Mouse (Mus musculus): ENCODE measurements around the gene Slc4a1. TPM values are rescaled to one million over a fixed set of nuclear protein-coding genes. Genes with fewer than 3 reads are reported as not detected.
"Not testable (repeated sequence)": the region's sequence is repeated elsewhere in the genome, so short reads cannot be mapped to it uniquely, and the experiment has no call there.

Gene Slc4a1
- polyA plus RNA-seq, 1 experiment from 2014 or later, result 5.6 TPM

GRCm38 (mm10) chr11:102389436-102389835, 23.4 kb upstream of the Slc4a1 start:
- not testable (repeated sequence) for ATAC-seq (ENCODE audit: insufficient number of reproducible peaks, insufficient read depth, low FRiP score, low read depth); H3K4me2 ChIP-seq (ENCODE audit: low read length)
- 89% methylated on average over 4 of the region's 5 CpGs for WGBS

DNA sequence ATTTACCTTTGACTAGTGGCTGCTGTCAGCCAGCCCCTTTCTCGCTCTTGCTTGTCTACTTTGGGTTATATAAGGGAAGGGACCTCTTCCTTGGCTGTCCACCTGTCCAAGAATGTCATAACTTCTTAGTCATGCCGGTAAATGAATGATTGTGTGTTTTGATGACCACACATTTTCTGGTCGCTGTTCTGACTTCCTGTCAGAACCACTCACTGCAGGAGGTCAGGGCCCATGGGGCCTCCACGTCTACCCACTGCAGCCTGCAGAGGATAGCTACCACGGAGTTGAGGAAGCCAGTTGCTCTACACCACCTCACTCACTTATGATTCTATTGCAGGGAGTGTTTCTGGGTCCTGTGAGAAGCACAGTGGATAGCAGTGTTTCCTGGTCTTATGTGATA, 20.1 kb upstream of the Slc4a1 start:
- no peaks in the 10 kb centered on the region for H3K36me3 ChIP-seq (ENCODE audit: control insufficient read depth, insufficient read depth, low read length)
- no peaks in the 10 kb centered on the region for H3K4me1 ChIP-seq (ENCODE audit: control insufficient read depth in 2 of 2, insufficient read depth in 2 of 2, low read length in 2 of 2)
- WGBS, result 63% methylated on average over 5 of the region's 5 CpGs
- no peak overlapping the region for H3K4me3 ChIP-seq (ENCODE audit: control insufficient read depth in 1 of 2, insufficient read depth in 1 of 2, low read depth in 1 of 2, low read length in 2 of 2)
- no peaks in the 10 kb centered on the region for H3K9me3 ChIP-seq (ENCODE audit: control insufficient read depth, low read length)
- ATAC-seq (ENCODE audit: insufficient number of reproducible peaks, insufficient read depth, low FRiP score, low read depth), result no peak
- H3K27ac ChIP-seq (replicated peaks in 1 of 2; ENCODE audit: control insufficient read depth in 1 of 2, insufficient read depth in 1 of 2, low read depth in 2 of 2, low read length in 2 of 2), result no peak overlapping the region
- H3K9ac ChIP-seq (ENCODE audit: low read length), result no peak overlapping the region
- H3K27me3 ChIP-seq (ENCODE audit: control insufficient read depth, insufficient read depth, low read length), result no peaks in the 10 kb centered on the region
- no peak overlapping the region for H3K4me2 ChIP-seq (ENCODE audit: low read length)

More at GRCm38 (mm10) chr11:102389436-102389835, 23.4 kb upstream of the Slc4a1 start:
- not testable (repeated sequence) for H3K9me3 ChIP-seq (ENCODE audit: control insufficient read depth, low read length); H3K4me3 ChIP-seq (ENCODE audit: control insufficient read depth in 1 of 2, insufficient read depth in 1 of 2, low read depth in 1 of 2, low read length in 2 of 2); H3K27ac ChIP-seq (replicated peaks in 1 of 2; ENCODE audit: control insufficient read depth in 1 of 2, insufficient read depth in 1 of 2, low read depth in 2 of 2, low read length in 2 of 2); H3K36me3 ChIP-seq (ENCODE audit: control insufficient read depth, insufficient read depth, low read length); H3K9ac ChIP-seq (ENCODE audit: low read length); H3K27me3 ChIP-seq (ENCODE audit: control insufficient read depth, insufficient read depth, low read length)
- peaks cover 9 to 16% of the 10 kb centered on the region in 2 experiments for H3K4me1 ChIP-seq (ENCODE audit: control insufficient read depth in 2 of 2, insufficient read depth in 2 of 2, low read length in 2 of 2)

DNA sequence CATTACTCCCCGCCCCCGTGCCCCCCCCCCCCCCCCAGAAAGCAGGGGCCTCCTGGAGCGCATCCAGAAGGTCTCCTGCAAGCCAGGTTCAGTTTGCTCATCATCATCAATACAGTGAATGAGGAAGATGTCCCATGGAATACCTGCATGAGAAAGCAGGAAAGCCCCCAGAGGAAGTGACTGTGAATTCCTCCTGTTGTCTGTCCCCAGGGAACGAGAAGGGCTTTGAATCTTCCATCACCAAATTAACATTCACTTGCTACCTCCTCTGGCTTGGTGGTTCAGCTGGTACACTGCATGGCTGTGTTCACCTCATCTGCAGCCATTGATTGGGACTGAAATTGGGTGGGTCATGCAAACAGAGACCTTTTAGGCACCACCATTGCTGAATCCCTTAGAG, 19.1 kb upstream of the Slc4a1 start:
- no peak overlapping the region for H3K27ac ChIP-seq (replicated peaks in 1 of 2; ENCODE audit: control insufficient read depth in 1 of 2, insufficient read depth in 1 of 2, low read depth in 2 of 2, low read length in 2 of 2)

DNA sequence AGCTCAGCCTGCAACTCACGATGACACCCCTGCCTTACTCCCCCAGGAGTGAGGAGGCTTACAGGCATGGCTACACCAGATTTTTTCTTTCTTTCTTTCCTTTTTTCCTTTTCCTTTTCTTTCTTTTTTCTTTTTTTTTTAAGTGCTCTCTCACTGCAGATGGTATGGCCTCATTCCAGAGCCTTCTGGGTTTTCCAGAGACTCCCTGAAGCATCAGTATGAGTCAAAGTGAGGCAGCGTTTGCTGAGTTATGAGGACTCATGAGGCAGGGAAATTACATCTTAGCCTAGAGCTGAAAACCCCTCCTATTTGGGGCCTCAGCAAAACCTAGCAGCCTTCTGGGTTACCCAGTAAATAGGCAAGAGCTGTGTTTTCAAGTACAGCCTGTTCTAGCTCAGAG, 18.4 kb upstream of the Slc4a1 start:
- H3K9me3 ChIP-seq (ENCODE audit: control insufficient read depth, low read length), result no peaks in the 10 kb centered on the region
- no peak for ATAC-seq (ENCODE audit: insufficient number of reproducible peaks, insufficient read depth, low FRiP score, low read depth)
- no peak overlapping the region for H3K4me2 ChIP-seq (ENCODE audit: low read length)
- no peaks in the 10 kb centered on the region for H3K4me1 ChIP-seq (ENCODE audit: control insufficient read depth in 2 of 2, insufficient read depth in 2 of 2, low read length in 2 of 2)
- H3K4me3 ChIP-seq (ENCODE audit: control insufficient read depth in 1 of 2, insufficient read depth in 1 of 2, low read depth in 1 of 2, low read length in 2 of 2), result no peak overlapping the region
- no peak overlapping the region for H3K27ac ChIP-seq (replicated peaks in 1 of 2; ENCODE audit: control insufficient read depth in 1 of 2, insufficient read depth in 1 of 2, low read depth in 2 of 2, low read length in 2 of 2)
- no peaks in the 10 kb centered on the region for H3K36me3 ChIP-seq (ENCODE audit: control insufficient read depth, insufficient read depth, low read length)
- H3K9ac ChIP-seq (ENCODE audit: low read length), result no peak overlapping the region
- H3K27me3 ChIP-seq (ENCODE audit: control insufficient read depth, insufficient read depth, low read length), result no peaks in the 10 kb centered on the region
- WGBS, result 69% methylated on average over 2 of the region's 2 CpGs

More for the DNA sequence above, 19.1 kb upstream of the Slc4a1 start:
- no peak overlapping the region for H3K9ac ChIP-seq (ENCODE audit: low read length)
- 39% methylated on average over 4 of the region's 4 CpGs for WGBS
- no peak overlapping the region for H3K4me3 ChIP-seq (ENCODE audit: control insufficient read depth in 1 of 2, insufficient read depth in 1 of 2, low read depth in 1 of 2, low read length in 2 of 2)
- no peaks in the 10 kb centered on the region for H3K27me3 ChIP-seq (ENCODE audit: control insufficient read depth, insufficient read depth, low read length)
- no peak for ATAC-seq (ENCODE audit: insufficient number of reproducible peaks, insufficient read depth, low FRiP score, low read depth)
- H3K36me3 ChIP-seq (ENCODE audit: control insufficient read depth, insufficient read depth, low read length), result no peaks in the 10 kb centered on the region
- H3K9me3 ChIP-seq (ENCODE audit: control insufficient read depth, low read length), result no peaks in the 10 kb centered on the region
- no peaks in the 10 kb centered on the region for H3K4me1 ChIP-seq (ENCODE audit: control insufficient read depth in 2 of 2, insufficient read depth in 2 of 2, low read length in 2 of 2)
- H3K4me2 ChIP-seq (ENCODE audit: low read length), result no peak overlapping the region

DNA sequence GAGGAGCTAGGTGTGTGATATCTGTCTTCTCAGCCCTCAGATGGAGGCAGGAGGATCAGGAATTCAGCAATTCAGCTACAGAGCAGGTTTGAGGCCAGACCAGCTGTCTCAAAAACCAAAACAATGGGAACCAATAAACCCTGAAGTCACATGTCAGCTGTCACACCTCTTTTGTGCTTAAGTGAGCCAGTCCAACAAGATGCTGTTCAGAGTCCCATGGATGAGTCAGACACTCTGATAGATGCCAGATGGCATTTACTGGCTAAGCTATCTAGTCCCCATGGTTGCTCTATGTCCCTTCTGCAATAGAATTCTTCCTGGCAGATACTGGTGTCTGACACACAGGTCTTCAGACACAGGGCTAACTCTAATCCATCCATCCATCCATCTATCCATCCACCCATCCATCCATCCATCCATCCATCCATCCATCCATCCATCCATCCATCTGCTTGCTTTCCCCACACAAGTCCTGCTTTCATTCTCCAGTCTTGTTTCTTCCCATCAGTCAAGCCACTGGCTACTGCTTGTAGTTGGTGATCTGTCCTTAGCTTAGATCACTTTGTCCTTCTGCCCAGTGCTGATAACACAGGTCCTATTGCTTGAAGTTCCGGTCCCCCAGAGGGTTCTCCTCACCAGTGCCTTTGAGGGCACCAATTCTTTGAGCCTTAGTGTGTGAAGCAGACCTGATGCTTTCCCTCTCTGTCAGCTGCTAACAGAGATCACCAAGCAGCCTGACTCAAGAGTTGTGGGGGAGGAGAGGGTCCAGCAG, 17.5 kb upstream of the Slc4a1 start:
- WGBS, result 55% methylated on average over 1 of the region's 1 CpGs
- no peak overlapping the region for H3K4me3 ChIP-seq (ENCODE audit: control insufficient read depth in 1 of 2, insufficient read depth in 1 of 2, low read depth in 1 of 2, low read length in 2 of 2)
- H3K36me3 ChIP-seq (ENCODE audit: control insufficient read depth, insufficient read depth, low read length), result no peaks in the 10 kb centered on the region
- no peak for ATAC-seq (ENCODE audit: insufficient number of reproducible peaks, insufficient read depth, low FRiP score, low read depth)
- no peaks in the 10 kb centered on the region for H3K4me1 ChIP-seq (ENCODE audit: control insufficient read depth in 2 of 2, insufficient read depth in 2 of 2, low read length in 2 of 2)
- H3K9ac ChIP-seq (ENCODE audit: low read length), result no peak overlapping the region
- no peak overlapping the region for H3K27ac ChIP-seq (replicated peaks in 1 of 2; ENCODE audit: control insufficient read depth in 1 of 2, insufficient read depth in 1 of 2, low read depth in 2 of 2, low read length in 2 of 2)
- no peaks in the 10 kb centered on the region for H3K9me3 ChIP-seq (ENCODE audit: control insufficient read depth, low read length)
- no peaks in the 10 kb centered on the region for H3K27me3 ChIP-seq (ENCODE audit: control insufficient read depth, insufficient read depth, low read length)
- no peak overlapping the region for H3K4me2 ChIP-seq (ENCODE audit: low read length)

- H3K36me3 ChIP-seq (ENCODE audit: control insufficient read depth, insufficient read depth, low read length), result no peaks in the 10 kb centered on the region
- H3K9me3 ChIP-seq (ENCODE audit: control insufficient read depth, low read length), result no peaks in the 10 kb centered on the region
- no peak overlapping the region for H3K4me3 ChIP-seq (ENCODE audit: control insufficient read depth in 1 of 2, insufficient read depth in 1 of 2, low read depth in 1 of 2, low read length in 2 of 2)
- ATAC-seq (ENCODE audit: insufficient number of reproducible peaks, insufficient read depth, low FRiP score, low read depth), result no peak
- no peak overlapping the region for H3K9ac ChIP-seq (ENCODE audit: low read length)
- 82% methylated on average over 3 of the region's 3 CpGs for WGBS
- H3K4me2 ChIP-seq (ENCODE audit: low read length), result no peak overlapping the region
- H3K4me1 ChIP-seq (ENCODE audit: control insufficient read depth in 2 of 2, insufficient read depth in 2 of 2, low read length in 2 of 2), result no peaks in the 10 kb centered on the region
- no peak overlapping the region for H3K27ac ChIP-seq (replicated peaks in 1 of 2; ENCODE audit: control insufficient read depth in 1 of 2, insufficient read depth in 1 of 2, low read depth in 2 of 2, low read length in 2 of 2)
- H3K27me3 ChIP-seq (ENCODE audit: control insufficient read depth, insufficient read depth, low read length), result no peaks in the 10 kb centered on the region
Measured at GRCm38 (mm10) chr11:102382794-102383193, 16.8 kb upstream of the Slc4a1 start.

DNA sequence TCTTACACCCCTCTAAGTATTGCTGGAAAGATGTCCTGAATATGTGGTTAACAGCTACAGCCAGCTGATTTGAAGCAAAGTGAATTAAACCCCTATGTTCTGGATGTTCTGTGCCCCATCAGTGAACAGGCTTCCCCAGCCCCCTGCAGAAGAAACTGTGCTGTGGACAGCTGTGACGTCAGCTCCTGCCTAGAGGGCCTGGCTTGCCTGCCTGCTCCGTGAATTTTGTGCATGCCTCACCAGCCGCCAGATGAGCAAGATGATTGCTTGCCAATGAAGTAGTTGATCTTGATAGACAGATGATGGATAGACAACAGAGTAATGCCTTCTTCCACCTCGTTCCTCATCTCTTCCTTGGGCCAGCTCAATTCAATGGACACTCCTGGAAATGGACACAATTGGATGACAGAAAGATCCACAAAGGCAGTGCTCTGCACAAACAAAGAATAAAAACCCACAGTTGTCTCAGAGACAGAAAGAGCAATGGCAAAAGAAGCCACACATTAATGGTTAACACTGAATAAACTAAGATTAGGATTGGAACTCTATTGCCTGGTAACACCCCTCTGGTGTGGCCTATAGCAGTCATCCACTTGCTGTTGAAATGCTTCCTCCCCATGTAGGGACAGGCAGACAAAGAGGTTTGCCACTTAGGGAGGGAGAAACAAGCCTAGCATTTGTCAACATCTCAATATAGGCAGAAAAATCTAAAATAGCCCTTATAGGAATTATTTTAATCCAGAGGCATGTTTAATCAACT, 15.5 kb upstream of the Slc4a1 start:
- 46% methylated on average over 4 of the region's 4 CpGs for WGBS

More for the DNA sequence above, 15.5 kb upstream of the Slc4a1 start:
- Histone ChIP-seq H3K4me3 (ENCODE audit: control insufficient read depth in 1 of 2, insufficient read depth in 1 of 2, low read depth in 1 of 2, low read length in 2 of 2) (no peak overlapping the region), H3K4me2 (ENCODE audit: low read length) (no peak overlapping the region), H3K36me3 (ENCODE audit: control insufficient read depth, insufficient read depth, low read length) (no peaks in the 10 kb centered on the region), H3K4me1 (ENCODE audit: control insufficient read depth in 2 of 2, insufficient read depth in 2 of 2, low read length in 2 of 2) (peaks cover 0 to 3% of the 10 kb centered on the region in 2 experiments; a peak in 1 of 4 replicates), H3K27me3 (ENCODE audit: control insufficient read depth, insufficient read depth, low read length) (no peaks in the 10 kb centered on the region), H3K9me3 (ENCODE audit: control insufficient read depth, low read length) (no peaks in the 10 kb centered on the region), H3K9ac (ENCODE audit: low read length) (no peak overlapping the region), H3K27ac (replicated peaks in 1 of 2; ENCODE audit: control insufficient read depth in 1 of 2, insufficient read depth in 1 of 2, low read depth in 2 of 2, low read length in 2 of 2) (no peak overlapping the region)
- no peak for ATAC-seq (ENCODE audit: insufficient number of reproducible peaks, insufficient read depth, low FRiP score, low read depth)

Measured in heart, embryonic 14.5 days (tissue).